Comparison of ENCODE assay signal across 16 mouse cellular contexts in the genomic region with DNA sequence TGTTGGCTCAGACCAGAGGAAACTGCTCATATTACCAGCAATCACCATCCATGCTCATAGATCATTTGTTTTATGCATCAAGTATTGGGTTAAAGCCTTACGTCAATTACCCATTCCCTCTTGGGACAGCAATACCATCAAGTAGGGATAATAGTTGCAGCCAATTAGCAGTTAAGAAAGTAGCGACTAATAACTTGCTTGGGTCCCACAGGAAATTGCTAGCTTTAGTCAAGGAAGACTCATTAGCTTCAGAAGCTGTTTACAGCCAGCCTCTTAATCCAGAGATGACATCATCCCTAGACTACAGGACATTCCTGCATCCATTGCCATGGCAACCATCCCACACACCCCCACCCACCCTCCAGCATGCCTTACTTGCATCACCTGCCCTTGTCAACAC. TPM values are rescaled to one million over a fixed set of nuclear protein-coding genes. Genes with fewer than 3 reads are reported as not detected.
DNase-seq lines count a peak whose midpoint lies in the region; ATAC-seq and TF ChIP-seq lines count a peak whose summit lies in the region.
"Had no signal": no experiment of that assay in that cellular context is flagged by ENCODE, and none has a peak within 500 bp of the region (broad histone marks: within the 10 kb centered on the region; RNA-seq: fewer than 3 reads in every experiment).

No protein-coding gene starts in this region.

- WGBS in forebrain, embryonic 12.5 days, result 41% methylated on average over 2 of the region's 2 CpGs
- 74% methylated on average over 2 of the region's 2 CpGs for WGBS in forebrain, embryonic 10.5 days
- WGBS in midbrain, postnatal 0 days, result 81% methylated on average over 2 of the region's 2 CpGs
- 81% methylated on average over 2 of the region's 2 CpGs for WGBS in midbrain, embryonic 15.5 days
- 26% methylated on average over 2 of the region's 2 CpGs for WGBS in forebrain, embryonic 14.5 days
- WGBS in stomach, embryonic 16.5 days, result 68% methylated on average over 2 of the region's 2 CpGs

- H3K4me1 ChIP-seq in forebrain, embryonic 12.5 days, result peaks cover 6% of the 10 kb centered on the region; the same call in 1 of the 2 replicates
- H3K4me1 ChIP-seq in forebrain, embryonic 10.5 days, result peaks cover 17% of the 10 kb centered on the region
- no peaks in the 10 kb centered on the region for H3K4me1 ChIP-seq in midbrain, postnatal 0 days (ENCODE audit: insufficient read depth, low read length)
- H3K4me1 ChIP-seq in midbrain, embryonic 15.5 days, result no peaks in the 10 kb centered on the region
- H3K4me1 ChIP-seq in forebrain, embryonic 14.5 days (ENCODE audit: control insufficient read depth, insufficient read depth, low read length), result peaks cover 4% of the 10 kb centered on the region; the same call in 1 of the 2 replicates
- peaks cover 14% of the 10 kb centered on the region for H3K4me1 ChIP-seq in stomach, embryonic 16.5 days (ENCODE audit: control insufficient read depth, insufficient read depth, low read length)
- H3K4me1 ChIP-seq: liver, embryonic 13.5 days had no signal

- DNase-seq in forebrain, embryonic 10.5 days (ENCODE audit: extremely low spot score, low spot score), result no peak
- DNase-seq in midbrain, postnatal 0 days (ENCODE audit: low spot score), result peak; percentile 31
- peak; percentile 73 for DNase-seq in forebrain, embryonic 14.5 days (ENCODE audit: low spot score)
- DNase-seq in urinary bladder, postnatal 36 days (ENCODE audit: low spot score in 2 of 2), result no peak
- DNase-seq in kidney, postnatal 4 days, result no peak
- DNase-seq: cerebellum, adult 8-10 months; heart, postnatal 4 days; kidney, adult 11 months; liver, embryonic 13.5 days; thymus, adult 18-20 months had no signal

- H3K9me3 ChIP-seq in forebrain, embryonic 12.5 days, result no peaks in the 10 kb centered on the region
- H3K9me3 ChIP-seq in forebrain, embryonic 10.5 days, result no peaks in the 10 kb centered on the region
- no peaks in the 10 kb centered on the region for H3K9me3 ChIP-seq in midbrain, postnatal 0 days (ENCODE audit: low read length)
- no peaks in the 10 kb centered on the region for H3K9me3 ChIP-seq in midbrain, embryonic 15.5 days
- no peaks in the 10 kb centered on the region for H3K9me3 ChIP-seq in forebrain, embryonic 14.5 days (replicated peaks; ENCODE audit: control insufficient read depth, low read length)
- no peaks in the 10 kb centered on the region for H3K9me3 ChIP-seq in stomach, embryonic 16.5 days (replicated peaks; ENCODE audit: control insufficient read depth, low read length)
- H3K9me3 ChIP-seq: embryonic facial prominence, embryonic 13.5 days; liver, embryonic 13.5 days had no signal

- TF ChIP-seq CTCF in midbrain, postnatal 0 days (IDR thresholded peaks at IDR 0.05), result no peak

- H3K27me3 ChIP-seq in forebrain, embryonic 12.5 days, result no peaks in the 10 kb centered on the region
- no peaks in the 10 kb centered on the region for H3K27me3 ChIP-seq in forebrain, embryonic 10.5 days (ENCODE audit: poor library complexity, severe bottlenecking)
- no peaks in the 10 kb centered on the region for H3K27me3 ChIP-seq in midbrain, postnatal 0 days (ENCODE audit: insufficient read depth, low read length)
- H3K27me3 ChIP-seq in midbrain, embryonic 15.5 days (replicated peaks), result no peaks in the 10 kb centered on the region
- no peaks in the 10 kb centered on the region for H3K27me3 ChIP-seq in forebrain, embryonic 14.5 days (replicated peaks; ENCODE audit: control insufficient read depth, insufficient read depth, low read length)
- H3K27me3 ChIP-seq in stomach, embryonic 16.5 days (ENCODE audit: control insufficient read depth, insufficient read depth, low read length), result no peaks in the 10 kb centered on the region
- H3K27me3 ChIP-seq: embryonic facial prominence, embryonic 13.5 days; liver, embryonic 13.5 days had no signal

- H3K4me3 ChIP-seq in forebrain, embryonic 12.5 days (replicated peaks), result no peak overlapping the region
- no peak overlapping the region for H3K4me3 ChIP-seq in forebrain, embryonic 10.5 days
- H3K4me3 ChIP-seq in midbrain, postnatal 0 days (ENCODE audit: low read depth, low read length), result no peak overlapping the region
- H3K4me3 ChIP-seq in midbrain, embryonic 15.5 days, result no peak overlapping the region
- H3K4me3 ChIP-seq in forebrain, embryonic 14.5 days (ENCODE audit: low read depth, low read length), result no peak overlapping the region
- no peak overlapping the region for H3K4me3 ChIP-seq in stomach, embryonic 16.5 days (replicated peaks; ENCODE audit: low read length)
- H3K4me3 ChIP-seq: embryonic facial prominence, embryonic 13.5 days; layer of hippocampus, adult 2 months; liver, embryonic 13.5 days had no signal

- H3K9ac ChIP-seq in forebrain, embryonic 12.5 days, result no peak overlapping the region
- H3K9ac ChIP-seq in midbrain, postnatal 0 days (replicated peaks; ENCODE audit: low read length, poor library complexity, severe bottlenecking), result no peak overlapping the region
- no peak overlapping the region for H3K9ac ChIP-seq in midbrain, embryonic 15.5 days
- no peak overlapping the region for H3K9ac ChIP-seq in forebrain, embryonic 14.5 days (ENCODE audit: low read length)
- no peak overlapping the region for H3K9ac ChIP-seq in stomach, embryonic 16.5 days (ENCODE audit: low read length)
- H3K9ac ChIP-seq: embryonic facial prominence, embryonic 13.5 days; liver, embryonic 13.5 days had no signal

- H3K27ac ChIP-seq in forebrain, embryonic 12.5 days, result no peak overlapping the region
- no peak overlapping the region for H3K27ac ChIP-seq in forebrain, embryonic 10.5 days
- no peak overlapping the region for H3K27ac ChIP-seq in midbrain, postnatal 0 days (ENCODE audit: low read depth, low read length)
- H3K27ac ChIP-seq in midbrain, embryonic 15.5 days, result no peak overlapping the region
- H3K27ac ChIP-seq in forebrain, embryonic 14.5 days (ENCODE audit: low read depth, low read length), result no peak overlapping the region
- peak overlapping the region; percentile 37; the same call in 1 of the 2 replicates for H3K27ac ChIP-seq in stomach, embryonic 16.5 days (ENCODE audit: low read length)
- H3K27ac ChIP-seq: embryonic facial prominence, embryonic 13.5 days; layer of hippocampus, adult 2 months; liver, embryonic 13.5 days had no signal

- no peaks in the 10 kb centered on the region for H3K36me3 ChIP-seq in forebrain, embryonic 12.5 days (replicated peaks)
- no peaks in the 10 kb centered on the region for H3K36me3 ChIP-seq in forebrain, embryonic 10.5 days (replicated peaks)
- no peaks in the 10 kb centered on the region for H3K36me3 ChIP-seq in midbrain, postnatal 0 days (ENCODE audit: insufficient read depth, low read length)
- H3K36me3 ChIP-seq in midbrain, embryonic 15.5 days (replicated peaks), result no peaks in the 10 kb centered on the region
- no peaks in the 10 kb centered on the region for H3K36me3 ChIP-seq in forebrain, embryonic 14.5 days (ENCODE audit: control insufficient read depth, insufficient read depth, low read length)
- H3K36me3 ChIP-seq in stomach, embryonic 16.5 days (ENCODE audit: control insufficient read depth, insufficient read depth, low read length), result no peaks in the 10 kb centered on the region
- H3K36me3 ChIP-seq: embryonic facial prominence, embryonic 13.5 days; liver, embryonic 13.5 days had no signal

- peak; percentile 83; the same call in 1 of the 2 replicates for ATAC-seq in forebrain, embryonic 12.5 days (ENCODE audit: low FRiP score)
- no peak for ATAC-seq in midbrain, postnatal 0 days (ENCODE audit: low FRiP score)
- no peak for ATAC-seq in midbrain, embryonic 15.5 days (replicated peaks)
- peak; percentile 73 for ATAC-seq in forebrain, embryonic 14.5 days
- no peak for ATAC-seq in stomach, embryonic 16.5 days (ENCODE audit: insufficient read depth, low FRiP score)

- H3K4me2 ChIP-seq in forebrain, embryonic 12.5 days, result no peak overlapping the region
- no peak overlapping the region for H3K4me2 ChIP-seq in midbrain, postnatal 0 days (ENCODE audit: low read depth, low read length, poor library complexity, severe bottlenecking)
- no peak overlapping the region for H3K4me2 ChIP-seq in midbrain, embryonic 15.5 days
- H3K4me2 ChIP-seq in forebrain, embryonic 14.5 days (ENCODE audit: low read length), result no peak overlapping the region
- no peak overlapping the region for H3K4me2 ChIP-seq in stomach, embryonic 16.5 days (ENCODE audit: low read depth, low read length)
- H3K4me2 ChIP-seq: embryonic facial prominence, embryonic 13.5 days; liver, embryonic 13.5 days had no signal

RNA-seq across cellular contexts. Expression of gene Mepe, which starts 50.0 kb away (rescaled TPM):
- polyA plus RNA-seq in forebrain, embryonic 12.5 days (2016; fragmentation: Nextera tagmentation; extraction: Ambion mirVana), result not detected in 2 replicates
- polyA plus RNA-seq in forebrain, embryonic 10.5 days (2016; fragmentation: Nextera tagmentation; extraction: Ambion mirVana), result not detected in 2 replicates
- total RNA-seq in midbrain, postnatal 0 days (2014; rRNA removed), result not detected in 2 replicates
- polyA plus RNA-seq in midbrain, postnatal 0 days (2015; fragmentation: Nextera tagmentation; extraction: Ambion mirVana), result not detected in 2 replicates
- not detected in 2 replicates for polyA plus RNA-seq in midbrain, embryonic 15.5 days (2015; fragmentation: Nextera tagmentation; extraction: Ambion mirVana)
- polyA plus RNA-seq in forebrain, embryonic 14.5 days (2014; fragmentation: Nextera tagmentation; extraction: Ambion mirVana), result not detected in 2 replicates
- not detected in 2 replicates for polyA plus RNA-seq in stomach, embryonic 16.5 days (2015; fragmentation: Nextera tagmentation; extraction: Ambion mirVana)
- total RNA-seq: heart, postnatal 4 days; layer of hippocampus, adult 2 months had no signal
- polyA plus RNA-seq: embryonic facial prominence, embryonic 13.5 days; liver, embryonic 13.5 days; spleen, adult 2 months had no signal

RNA-seq across cellular contexts. Expression of gene Spp1, which starts 59.8 kb away (rescaled TPM):
- 2.2 and 3.8 TPM in 2 replicates for polyA plus RNA-seq in forebrain, embryonic 12.5 days (2016; fragmentation: Nextera tagmentation; extraction: Ambion mirVana)
- polyA plus RNA-seq in forebrain, embryonic 10.5 days (2016; fragmentation: Nextera tagmentation; extraction: Ambion mirVana), result 1.6 and 1.7 TPM in 2 replicates
- 14.3 and 18.4 TPM in 2 replicates for total RNA-seq in midbrain, postnatal 0 days (2014; rRNA removed)
- polyA plus RNA-seq in midbrain, postnatal 0 days (2015; fragmentation: Nextera tagmentation; extraction: Ambion mirVana), result 25.9 and 31.2 TPM in 2 replicates
- polyA plus RNA-seq in midbrain, embryonic 15.5 days (2015; fragmentation: Nextera tagmentation; extraction: Ambion mirVana), result 11.0 and 14.8 TPM in 2 replicates
- 11.6 and 17.0 TPM in 2 replicates for polyA plus RNA-seq in forebrain, embryonic 14.5 days (2014; fragmentation: Nextera tagmentation; extraction: Ambion mirVana)
- polyA plus RNA-seq in stomach, embryonic 16.5 days (2015; fragmentation: Nextera tagmentation; extraction: Ambion mirVana), result 126 and 136 TPM in 2 replicates

Comparison
In these comparisons a context has a peak if more than half of its experiments do, and no peak if none do; other contexts are left out.
1. DNase-seq: peak in midbrain, postnatal 0 days (single experiment) and forebrain, embryonic 14.5 days (single experiment); none in forebrain, embryonic 10.5 days (single experiment), urinary bladder, postnatal 36 days (0 of 2) and kidney, postnatal 4 days (0 of 2).
2. ATAC-seq: peak in forebrain, embryonic 12.5 days (single experiment) and forebrain, embryonic 14.5 days (single experiment); none in midbrain, postnatal 0 days (single experiment), midbrain, embryonic 15.5 days (single experiment) and stomach, embryonic 16.5 days (single experiment).